Mouse (Mus musculus) stomach, embryonic 15.5 days (tissue): ENCODE results near the gene Helq. TPM values are rescaled to one million over a fixed set of nuclear protein-coding genes. Genes with fewer than 3 reads are reported as not detected.
A peak's percentile ranks its signal among the peaks of the same experiment; 100 is the strongest.

Experiments
- ATAC-seq: fragments of 200-750 bp; cut with Nextera tagmentation; 2 replicates; pipeline ENCODE4 v1.8.0; 2017; ENCODE audit warnings: low read depth, moderate number of reproducible peaks, moderate TSS enrichment; ENCODE audit not compliant: insufficient read depth, low FRiP score
- H3K27ac ChIP-seq: fragments of 300-500 bp; sonication (generic); 2 replicates; pipeline ENCODE4 v1.5.1; 2015; ENCODE audit warnings: mild to moderate bottlenecking, inconsistent platforms
- H3K27me3 ChIP-seq: fragments of 300-500 bp; sonication (generic); replicated peaks from 2 replicates; pipeline ENCODE4 v1.6.1; 2015; ENCODE audit warnings: inconsistent platforms
- H3K36me3 ChIP-seq: fragments of 300-500 bp; sonication (generic); 2 replicates; pipeline ENCODE4 v1.6.1; 2015; ENCODE audit warnings: inconsistent platforms
- H3K4me1 ChIP-seq: fragments of 300-500 bp; sonication (generic); 2 replicates; pipeline ENCODE4 v1.6.1; 2015; ENCODE audit warnings: inconsistent platforms
- H3K4me2 ChIP-seq: fragments of 300-500 bp; sonication (generic); 2 replicates; pipeline ENCODE4 v1.6.1; 2015; ENCODE audit warnings: mild to moderate bottlenecking, inconsistent platforms
- H3K4me3 ChIP-seq: fragments of 300-500 bp; sonication (generic); replicated peaks from 2 replicates; pipeline ENCODE4 v1.5.1; 2015; ENCODE audit warnings: inconsistent platforms
- H3K9ac ChIP-seq: fragments of 300-500 bp; sonication (generic); 2 replicates; pipeline ENCODE4 v1.6.1; 2015; ENCODE audit warnings: inconsistent platforms
- H3K9me3 ChIP-seq: fragments of 300-500 bp; sonication (generic); 2 replicates; pipeline ENCODE4 v1.6.1; 2016; ENCODE audit warnings: inconsistent platforms
- WGBS: fragments of 180-500 bp; shearing (Covaris S2); methylation state at CpG from one replicate; pipeline ENCODE4 v1.1.7; 2015; 5-methylcytosine and 5-hydroxymethylcytosine counted together
- polyA plus RNA-seq: library from polyadenylated mRNA; unstranded; fragments of >200 nt; fragmentation: Nextera tagmentation; extraction: Ambion mirVana; gene quantifications from 2 replicates; pipeline ENCODE4 v1.2.1, GENCODE M21; 2015

Gene Helq
- 13.3 and 14.9 TPM in 2 replicates for polyA plus RNA-seq

DNA sequence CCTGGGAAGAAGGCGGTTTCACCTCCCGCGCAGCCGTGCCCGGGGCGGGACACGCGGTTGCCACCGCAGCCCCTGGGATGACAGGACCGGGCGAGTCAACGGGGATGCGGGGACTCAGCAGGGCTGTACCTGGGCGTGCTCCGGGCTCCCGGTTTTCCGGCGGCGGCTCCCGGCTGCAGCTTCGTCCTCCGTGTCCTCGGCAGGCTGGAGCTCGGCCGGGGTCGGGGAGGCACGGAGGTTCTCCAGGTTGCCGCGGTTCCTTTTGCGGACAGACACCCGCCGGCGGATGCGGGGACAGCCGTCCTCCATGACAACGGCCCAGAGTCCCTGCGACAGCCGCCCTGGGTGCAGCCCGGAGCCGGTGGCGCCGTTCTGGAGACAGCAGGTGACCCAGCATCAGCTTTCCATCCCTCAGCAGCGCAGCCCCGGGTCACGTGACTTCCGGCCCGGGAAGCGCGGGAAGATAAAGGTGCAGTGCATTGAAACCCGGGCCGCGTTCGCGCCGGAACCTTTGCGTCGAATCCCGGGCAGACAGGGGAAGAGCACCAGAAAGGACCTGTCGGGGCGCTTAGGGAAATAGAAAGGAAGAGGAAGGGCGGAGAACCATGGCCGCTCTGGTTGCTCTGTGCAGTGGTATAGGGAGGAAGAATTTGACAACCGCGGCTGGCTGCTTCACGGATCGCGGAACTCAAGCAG, at the start of gene Helq, which contains the start of gene Mrps18c:
Gene Helq (minus strand): TSS at position 434 of the 696 bp plus-strand sequence.
Gene Mrps18c (plus strand): TSS at position 463 of the 696 bp plus-strand sequence.
- WGBS: under 1% methylated on average over 67 of the region's 67 CpGs
- peaks cover 19% of the 10 kb centered on the region for H3K36me3 ChIP-seq

DNA sequence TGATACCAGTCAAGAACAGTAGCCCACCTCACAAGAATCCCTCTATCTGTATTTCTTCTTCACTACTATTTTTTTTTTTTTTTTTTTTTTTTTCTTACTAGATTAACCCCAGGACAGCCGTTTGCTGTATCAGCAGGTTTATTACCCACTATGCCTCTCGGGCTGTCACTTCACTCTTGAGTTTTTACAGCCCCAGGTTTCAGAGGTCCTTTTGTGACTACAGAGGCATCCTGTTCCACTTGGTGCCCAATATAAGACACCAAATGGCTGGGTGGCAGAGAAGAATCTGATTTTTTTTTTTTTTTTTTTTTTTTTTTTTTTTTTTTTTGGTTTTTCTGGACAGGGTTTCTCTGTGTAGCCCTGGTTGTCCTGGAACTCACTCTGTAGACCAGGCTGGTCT, 48.7 kb upstream of the Helq start:
- Histone ChIP-seq H3K36me3 (no peaks in the 10 kb centered on the region), H3K27me3 (peaks cover 10% of the 10 kb centered on the region; the same call in 1 of the 2 replicates), H3K9ac (no peak overlapping the region), H3K27ac (no peak overlapping the region), H3K4me2 (peak overlapping the region; percentile 95), H3K4me1 (0 out of 2 replicates have a peak, but pooled peaks cover 10% of the 10 kb centered on the region), H3K9me3 (no peaks in the 10 kb centered on the region), H3K4me3 (peak overlapping the region; percentile 67; the same call in 1 of the 2 replicates)
- ATAC-seq: no peak
- WGBS: 20% methylated on average over 2 of the region's 2 CpGs

More for the DNA sequence above, at the start of gene Helq, which contains the start of gene Mrps18c:
- H3K9me3 ChIP-seq: no peaks in the 10 kb centered on the region
- H3K27me3 ChIP-seq: no peaks in the 10 kb centered on the region
- H3K4me3 ChIP-seq: peak within 1 kb of the TSS; percentile 62
- peaks cover 5% of the 10 kb centered on the region; the same call in 1 of the 2 replicates for H3K4me1 ChIP-seq
- peak within 1 kb of the TSS; percentile 92 for H3K4me2 ChIP-seq
- H3K27ac ChIP-seq: no peak within 1 kb of the TSS
- peak within 1 kb of the TSS; percentile 80 for H3K9ac ChIP-seq
- ATAC-seq: peak; percentile 95

- H3K27me3 ChIP-seq: peaks cover 10% of the 10 kb centered on the region; the same call in 1 of the 2 replicates
- 1% methylated on average over 22 of the region's 22 CpGs for WGBS
These were observed 48.2 kb upstream of the Helq start for GRCm38 (mm10) chr5:100846599-100846920.

GRCm38 (mm10) chr5:100845848-100846598, 47.6 kb upstream of the Helq start:
- Histone ChIP-seq H3K4me2 (peak overlapping the region; percentile 95), H3K4me3 (peak overlapping the region; percentile 67), H3K9ac (peak overlapping the region; percentile 42), H3K27me3 (peaks cover 10% of the 10 kb centered on the region; the same call in 1 of the 2 replicates), H3K9me3 (no peaks in the 10 kb centered on the region), H3K36me3 (no peaks in the 10 kb centered on the region), H3K27ac (peak overlapping the region; percentile 35), H3K4me1 (0 out of 2 replicates have a peak, but pooled peaks cover 10% of the 10 kb centered on the region)
- ATAC-seq: peak; percentile 76
- WGBS: under 1% methylated on average over 52 of the region's 52 CpGs

More at GRCm38 (mm10) chr5:100846599-100846920, 48.2 kb upstream of the Helq start:
- 0 out of 2 replicates have a peak, but pooled peaks have one; percentile 8 for ATAC-seq
- no peaks in the 10 kb centered on the region for H3K36me3 ChIP-seq
- H3K4me3 ChIP-seq: peak overlapping the region; percentile 67
- peak overlapping the region; percentile 95 for H3K4me2 ChIP-seq
- H3K27ac ChIP-seq: no peak overlapping the region
- 0 out of 2 replicates have a peak, but pooled peaks cover 10% of the 10 kb centered on the region for H3K4me1 ChIP-seq
- no peaks in the 10 kb centered on the region for H3K9me3 ChIP-seq
- H3K9ac ChIP-seq: peak overlapping the region; percentile 42

- Histone ChIP-seq H3K4me2 (peak within 1 kb of the TSS; percentile 95), H3K27ac (peak within 1 kb of the TSS; percentile 35), H3K27me3 (peaks cover 10% of the 10 kb centered on the region; the same call in 1 of the 2 replicates), H3K36me3 (no peaks in the 10 kb centered on the region), H3K9ac (peak within 1 kb of the TSS; percentile 42), H3K9me3 (no peaks in the 10 kb centered on the region), H3K4me3 (peak within 1 kb of the TSS; percentile 67), H3K4me1 (0 out of 2 replicates have a peak, but pooled peaks cover 10% of the 10 kb centered on the region)
- ATAC-seq: no peak
- 1% methylated on average over 16 of the region's 16 CpGs for whole genome bisulfite sequencing
These were observed 47.1 kb upstream of the Helq start, which contains the start of gene Gpat3 for GRCm38 (mm10) chr5:100845485-100845847. TSS of gene Gpat3 (plus strand) at chr5:100845713.

GRCm38 (mm10) chr5:100844485-100844884, 46.1 kb upstream of the Helq start:
- Histone ChIP-seq H3K4me3 (no peak overlapping the region; the same call in 1 of the 2 replicates), H3K4me2 (peak overlapping the region; percentile 95), H3K9me3 (no peaks in the 10 kb centered on the region), H3K27ac (no peak overlapping the region), H3K36me3 (no peaks in the 10 kb centered on the region), H3K4me1 (0 out of 2 replicates have a peak, but pooled peaks cover 10% of the 10 kb centered on the region), H3K9ac (no peak overlapping the region), H3K27me3 (peaks cover 10% of the 10 kb centered on the region; the same call in 1 of the 2 replicates)
- WGBS: 36% methylated on average over 3 of the region's 3 CpGs
- no peak for ATAC-seq

DNA sequence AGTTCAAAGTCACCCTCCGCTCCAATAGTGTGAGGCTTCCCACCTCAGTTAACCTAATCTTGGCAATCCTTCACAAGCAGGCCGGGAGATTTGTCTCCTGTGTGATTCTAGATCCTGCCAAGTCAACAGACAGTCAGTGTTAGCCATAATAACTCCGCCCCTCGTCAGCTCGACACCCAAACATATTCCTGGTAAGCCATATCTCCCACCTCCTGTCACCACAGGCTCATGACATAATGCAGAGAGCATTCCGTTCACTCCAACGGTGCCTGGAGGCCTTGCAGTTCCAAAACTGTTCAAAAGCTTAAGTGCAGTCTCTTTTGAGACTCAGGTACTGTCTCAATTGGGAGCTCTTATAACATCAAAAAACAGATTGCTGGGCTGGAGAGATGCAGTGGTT, 39.5 kb upstream of the Helq start:
- Histone ChIP-seq H3K4me3 (no peak overlapping the region), H3K4me1 (no peaks in the 10 kb centered on the region), H3K9me3 (no peaks in the 10 kb centered on the region), H3K27ac (no peak overlapping the region), H3K27me3 (no peaks in the 10 kb centered on the region), H3K36me3 (no peaks in the 10 kb centered on the region), H3K4me2 (no peak overlapping the region), H3K9ac (no peak overlapping the region)
- WGBS: 62% methylated on average over 7 of the region's 7 CpGs
- ATAC-seq: no peak

GRCm38 (mm10) chr5:100835862-100836538, 37.6 kb upstream of the Helq start:
- no peaks in the 10 kb centered on the region for H3K36me3 ChIP-seq
- no peaks in the 10 kb centered on the region for H3K9me3 ChIP-seq
- no peak overlapping the region for H3K9ac ChIP-seq
- H3K4me3 ChIP-seq: no peak overlapping the region
- H3K4me1 ChIP-seq: no peaks in the 10 kb centered on the region
- H3K27ac ChIP-seq: peak overlapping the region; percentile 46; the same call in 1 of the 2 replicates
- no peak overlapping the region for H3K4me2 ChIP-seq
- WGBS: 26% methylated on average over 9 of the region's 9 CpGs
- ATAC-seq: no peak
- no peaks in the 10 kb centered on the region for H3K27me3 ChIP-seq

DNA sequence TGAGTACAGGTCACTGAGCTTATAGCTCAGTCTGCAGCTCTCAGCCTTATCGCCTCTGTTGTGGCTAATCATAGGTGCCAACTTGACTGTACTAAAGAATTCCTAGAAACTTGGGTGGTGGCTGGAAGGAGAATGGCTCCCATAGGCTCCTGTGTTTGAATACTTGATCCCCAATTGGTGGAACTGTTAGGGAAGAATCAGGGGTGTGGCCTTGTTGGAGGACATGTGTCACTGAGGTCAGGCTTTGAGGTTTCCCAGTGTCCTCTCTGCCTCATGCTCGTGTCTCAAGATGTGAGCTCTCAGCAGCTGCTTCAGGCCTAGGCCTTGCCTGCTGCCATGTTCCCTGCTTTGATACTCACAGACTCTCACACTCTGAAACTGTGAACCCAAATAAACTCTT, 35.4 kb upstream of the Helq start:
- H3K9me3 ChIP-seq: no peaks in the 10 kb centered on the region
- 86% methylated on average over 2 of the region's 2 CpGs for WGBS

GRCm38 (mm10) chr5:100832680-100833079, 34.3 kb upstream of the Helq start:
- Histone ChIP-seq H3K9ac (no peak overlapping the region), H3K4me3 (no peak overlapping the region), H3K4me2 (no peak overlapping the region), H3K9me3 (no peaks in the 10 kb centered on the region), H3K27me3 (no peaks in the 10 kb centered on the region), H3K27ac (no peak overlapping the region), H3K4me1 (no peaks in the 10 kb centered on the region), H3K36me3 (no peaks in the 10 kb centered on the region)
- ATAC-seq: 0 out of 2 replicates have a peak, but pooled peaks have one; percentile 41
- 71% methylated on average over 3 of the region's 3 CpGs for WGBS

More for the DNA sequence above, 35.4 kb upstream of the Helq start:
- no peaks in the 10 kb centered on the region for H3K4me1 ChIP-seq
- no peaks in the 10 kb centered on the region for H3K36me3 ChIP-seq
- H3K27ac ChIP-seq: no peak overlapping the region
- no peak for ATAC-seq
- no peaks in the 10 kb centered on the region for H3K27me3 ChIP-seq
- H3K4me3 ChIP-seq: no peak overlapping the region
- H3K9ac ChIP-seq: no peak overlapping the region
- H3K4me2 ChIP-seq: no peak overlapping the region

- WGBS: 80% methylated on average over 3 of the region's 3 CpGs
- no peaks in the 10 kb centered on the region for H3K27me3 ChIP-seq
These were observed 30.3 kb upstream of the Helq start for GRCm38 (mm10) chr5:100828701-100829100.

More at GRCm38 (mm10) chr5:100828701-100829100, 30.3 kb upstream of the Helq start:
- no peaks in the 10 kb centered on the region for H3K9me3 ChIP-seq
- no peak overlapping the region for H3K27ac ChIP-seq
- H3K9ac ChIP-seq: no peak overlapping the region
- no peak for ATAC-seq
- no peaks in the 10 kb centered on the region for H3K36me3 ChIP-seq
- H3K4me2 ChIP-seq: no peak overlapping the region
- H3K4me3 ChIP-seq: no peak overlapping the region
- H3K4me1 ChIP-seq: no peaks in the 10 kb centered on the region
